Comparison of ENCODE assay signal across 8 mouse cellular contexts in genomic region chr9:62838506-62839171, GRCm38 (mm10). TPM values are rescaled to one million over a fixed set of nuclear protein-coding genes. Genes with fewer than 3 reads are reported as not detected.
A peak's percentile ranks its signal among the peaks of the same experiment; 100 is the strongest.
DNase-seq lines count a peak whose midpoint lies in the region; ATAC-seq and TF ChIP-seq lines count a peak whose summit lies in the region.

Cln6 (plus strand) TSS chr9:62838785.

- WGBS in embryonic facial prominence, embryonic 11.5 days = 0% methylated on average over 25 of the region's 48 CpGs
- under 1% methylated on average over 48 of the region's 48 CpGs for WGBS in kidney, adult 2 months
- under 1% methylated on average over 46 of the region's 48 CpGs for WGBS in limb, embryonic 13.5 days
- WGBS in midbrain, embryonic 15.5 days = under 1% methylated on average over 42 of the region's 48 CpGs

- peak; percentile 82 for ATAC-seq in embryonic facial prominence, embryonic 11.5 days (replicated peaks; ENCODE audit: insufficient number of reproducible peaks, low FRiP score, low TSS enrichment, low read depth)
- peak; percentile 92 for ATAC-seq in limb, embryonic 13.5 days (ENCODE audit: low FRiP score, low read depth)
- ATAC-seq in midbrain, embryonic 15.5 days (replicated peaks) = peak; percentile 82

- peak; percentile 98 for DNase-seq in 416B (ENCODE audit: low read depth)
- peak; percentile 82 for DNase-seq in adrenal gland, postnatal 14 days
- DNase-seq in embryonic facial prominence, embryonic 11.5 days (ENCODE audit: low spot score) = peak; percentile 89
- peak; percentile 79 to 90 for DNase-seq in heart, adult 18-20 months
- DNase-seq in kidney, adult 2 months = peak; percentile 90
- peak; percentile 63 to 85 for DNase-seq in spleen, postnatal 4 days (ENCODE audit: low spot score in 2 of 2)

- peak within 1 kb of the TSS; percentile 57; the same call in 1 of the 2 replicates for H3K27ac ChIP-seq in embryonic facial prominence, embryonic 11.5 days (replicated peaks; ENCODE audit: low read depth, low read length)
- peak within 1 kb of the TSS; percentile 41 for H3K27ac ChIP-seq in kidney, adult 2 months (ENCODE audit: insufficient read depth, low read depth, low read length)
- peak within 1 kb of the TSS; percentile 85 for H3K27ac ChIP-seq in limb, embryonic 13.5 days
- peak within 1 kb of the TSS; percentile 76 for H3K27ac ChIP-seq in midbrain, embryonic 15.5 days

- H3K4me1 ChIP-seq in embryonic facial prominence, embryonic 11.5 days (ENCODE audit: control insufficient read depth, insufficient read depth, low read length) = peaks cover 3% of the 10 kb centered on the region; the same call in 1 of the 2 replicates
- H3K4me1 ChIP-seq in kidney, adult 2 months (ENCODE audit: control insufficient read depth, insufficient read depth, low read length) = peaks cover 4% of the 10 kb centered on the region; the same call in 1 of the 2 replicates
- H3K4me1 ChIP-seq in limb, embryonic 13.5 days = peaks cover 29% of the 10 kb centered on the region
- H3K4me1 ChIP-seq in midbrain, embryonic 15.5 days = peaks cover 15% of the 10 kb centered on the region

- H3K9ac ChIP-seq in embryonic facial prominence, embryonic 11.5 days (replicated peaks; ENCODE audit: low read length) = peak within 1 kb of the TSS; percentile 92
- H3K9ac ChIP-seq in limb, embryonic 13.5 days = peak within 1 kb of the TSS; percentile 93
- peak within 1 kb of the TSS; percentile 83 for H3K9ac ChIP-seq in midbrain, embryonic 15.5 days

- no peaks in the 10 kb centered on the region for H3K27me3 ChIP-seq in embryonic facial prominence, embryonic 11.5 days (ENCODE audit: control insufficient read depth, insufficient read depth, low read length)
- no peaks in the 10 kb centered on the region for H3K27me3 ChIP-seq in kidney, adult 2 months (replicated peaks; ENCODE audit: control insufficient read depth, insufficient read depth, low read length)
- no peaks in the 10 kb centered on the region for H3K27me3 ChIP-seq in limb, embryonic 13.5 days
- no peaks in the 10 kb centered on the region for H3K27me3 ChIP-seq in midbrain, embryonic 15.5 days (replicated peaks)

- peak within 1 kb of the TSS; percentile 66 for H3K4me3 ChIP-seq in embryonic facial prominence, embryonic 11.5 days (ENCODE audit: low read depth, low read length)
- H3K4me3 ChIP-seq in kidney, adult 2 months (ENCODE audit: insufficient read depth, low read depth, low read length) = peak within 1 kb of the TSS; percentile 60
- H3K4me3 ChIP-seq in limb, embryonic 13.5 days = peak within 1 kb of the TSS; percentile 71
- peak within 1 kb of the TSS; percentile 72 for H3K4me3 ChIP-seq in midbrain, embryonic 15.5 days

- no peaks in the 10 kb centered on the region for H3K9me3 ChIP-seq in embryonic facial prominence, embryonic 11.5 days (replicated peaks; ENCODE audit: control insufficient read depth, low read length)
- H3K9me3 ChIP-seq in limb, embryonic 13.5 days = no peaks in the 10 kb centered on the region
- no peaks in the 10 kb centered on the region for H3K9me3 ChIP-seq in midbrain, embryonic 15.5 days

- TF ChIP-seq CTCF in kidney, adult 2 months (conservative IDR thresholded peaks at IDR 0.05; ENCODE audit: insufficient read depth, insufficient read length, low read depth, low read length) = no peak

- peak within 1 kb of the TSS; percentile 87 for H3K4me2 ChIP-seq in embryonic facial prominence, embryonic 11.5 days (ENCODE audit: low read depth, low read length)
- peak within 1 kb of the TSS; percentile 90 for H3K4me2 ChIP-seq in limb, embryonic 13.5 days (replicated peaks)
- H3K4me2 ChIP-seq in midbrain, embryonic 15.5 days = peak within 1 kb of the TSS; percentile 78

- no peaks in the 10 kb centered on the region for H3K36me3 ChIP-seq in embryonic facial prominence, embryonic 11.5 days (replicated peaks; ENCODE audit: control insufficient read depth, insufficient read depth, low read depth, low read length)
- no peaks in the 10 kb centered on the region for H3K36me3 ChIP-seq in kidney, adult 2 months (ENCODE audit: control insufficient read depth, insufficient read depth, low read length)
- H3K36me3 ChIP-seq in limb, embryonic 13.5 days = no peaks in the 10 kb centered on the region
- H3K36me3 ChIP-seq in midbrain, embryonic 15.5 days (replicated peaks) = no peaks in the 10 kb centered on the region

- TF ChIP-seq POLR2A in kidney, adult 2 months (IDR thresholded peaks at IDR 0.05; ENCODE audit: low read depth, low read length) = no peak

RNA-seq across cellular contexts. Expression of gene Cln6, which starts in this region (rescaled TPM):
- 17.6 and 23.5 TPM in 2 replicates for total RNA-seq in adrenal gland, postnatal 14 days (2021)
- polyA plus RNA-seq in embryonic facial prominence, embryonic 11.5 days (2014; fragmentation: Nextera tagmentation; extraction: Ambion mirVana) = 9.2 and 10.5 TPM in 2 replicates
- total RNA-seq in heart, adult 18-20 months (2021) = 10 to 100 TPM; 25.8 TPM
- 94.0 and 101 TPM in 2 replicates for polyA plus RNA-seq in kidney, adult 2 months (2012; rRNA removed)
- polyA plus RNA-seq in limb, embryonic 13.5 days (2015; fragmentation: Nextera tagmentation; extraction: Ambion mirVana) = 20.3 and 21.3 TPM in 2 replicates
- 5.9 and 6.2 TPM in 2 replicates for polyA plus RNA-seq in midbrain, embryonic 15.5 days (2015; fragmentation: Nextera tagmentation; extraction: Ambion mirVana)

Comparison
In these comparisons a context has a peak if more than half of its experiments do, and no peak if none do; other contexts are left out.
1. Peak in every context shown above with its lines: DNase-seq, ATAC-seq, H3K4me3 ChIP-seq and H3K27ac ChIP-seq.